Mouse (Mus musculus) bone marrow, adult 2 months (tissue): Measurements from ENCODE around the gene Llcfc1. TPM values are rescaled to one million over a fixed set of nuclear protein-coding genes. Genes with fewer than 3 reads are reported as not detected.

ENCODE experiments used
- H3K27ac ChIP-seq: fragments of 200-500 bp; 2 replicates; pipeline ENCODE4 v1.5.1; 2012; ENCODE audit warnings: low read depth, mild to moderate bottlenecking, control low read depth, inconsistent platforms, low read length; ENCODE audit not compliant: control insufficient read depth, poor library complexity, insufficient read depth
- H3K4me1 ChIP-seq: fragments of 200-500 bp; 2 replicates; pipeline ENCODE4 v1.6.1; 2011; ENCODE audit warnings: low read length; ENCODE audit not compliant: control insufficient read depth, insufficient read depth
- H3K4me3 ChIP-seq: fragments of 200-500 bp; replicated peaks from 2 replicates; pipeline ENCODE3; 2011; ENCODE audit warnings: mild to moderate bottlenecking, low read depth, low read length, control low read depth; ENCODE audit not compliant: control insufficient read depth
- CTCF ChIP-seq: fragments of 200-500 bp; IDR thresholded peaks from 2 replicates; pipeline ENCODE4 v1.5.1; 2011; ENCODE audit warnings: low read length, control low read depth; ENCODE audit not compliant: control insufficient read depth, insufficient read depth
- POLR2A ChIP-seq: fragments of 200-500 bp; IDR thresholded peaks from 2 replicates; pipeline ENCODE4 v1.6.1; 2011; ENCODE audit warnings: low read depth, mild to moderate bottlenecking, control low read depth, low read length, borderline replicate concordance; ENCODE audit not compliant: control insufficient read depth
- WGBS: fragments of 180-500 bp; shearing (Covaris S2); methylation state at CpG from one replicate; pipeline ENCODE4 v1.1.7; 2018; 5-methylcytosine and 5-hydroxymethylcytosine counted together
- polyA plus RNA-seq: library from polyadenylated mRNA; stranded (reverse); fragments of >200 nt; gene quantifications from 2 replicates; pipeline ENCODE4 v1.2.4, GENCODE M21; 2011; ENCODE audit warnings: low replicate concordance; ENCODE audit not compliant: missing spikeins, insufficient read depth, insufficient read length

Gene Llcfc1
- polyA plus RNA-seq = not detected in 2 replicates

DNA sequence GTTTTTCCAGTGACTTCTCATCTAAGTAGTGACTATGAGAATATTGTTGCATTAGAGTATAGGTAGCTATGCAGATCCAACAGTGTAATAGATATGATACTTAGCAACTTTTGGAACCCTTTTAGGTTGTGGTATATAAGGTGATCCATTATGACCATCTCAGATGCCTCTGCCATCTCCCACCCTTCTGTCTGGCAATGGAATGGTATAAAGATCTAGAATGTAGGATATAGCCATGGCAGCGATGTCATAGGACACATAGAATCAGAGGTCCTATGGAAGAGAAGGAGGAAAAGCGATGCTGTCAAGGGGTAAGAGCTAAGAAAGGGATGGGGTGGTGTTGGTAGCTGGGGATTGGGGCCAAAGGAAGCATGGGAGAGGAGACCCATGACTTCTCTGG, at the start of gene Llcfc1:
Llcfc1 (plus strand) TSS at position 301 of the 400 bp plus-strand sequence.
- no peaks in the 10 kb centered on the region for H3K4me1 ChIP-seq
- WGBS = 87% methylated on average over 2 of the region's 2 CpGs
- no peak for TF ChIP-seq POLR2A
- TF ChIP-seq CTCF = no peak
- no peak within 1 kb of the TSS for H3K27ac ChIP-seq
- no peak within 1 kb of the TSS for H3K4me3 ChIP-seq

DNA sequence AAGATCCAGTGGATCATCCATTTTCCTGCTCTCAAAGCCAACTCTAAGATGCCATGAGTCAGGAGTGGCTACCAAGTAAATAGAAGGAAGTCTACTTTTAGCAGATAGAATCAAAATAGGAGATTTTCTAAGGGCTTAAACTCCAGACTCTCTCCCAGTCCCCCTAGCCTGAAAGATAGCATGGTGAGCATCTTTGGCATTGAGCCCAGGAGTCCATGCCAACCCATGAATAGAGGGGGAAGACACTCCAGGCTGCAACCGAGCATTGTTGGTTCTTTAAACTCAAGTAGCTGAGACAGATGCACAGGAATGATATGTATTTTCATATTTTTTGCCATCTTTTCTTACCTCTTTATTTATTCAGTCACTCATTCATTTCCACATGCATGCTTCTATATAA, 49.0 kb upstream of the Llcfc1 start:
- H3K4me1 ChIP-seq = no peaks in the 10 kb centered on the region
- no peak overlapping the region for H3K27ac ChIP-seq
- H3K4me3 ChIP-seq = no peak overlapping the region
- no peak for TF ChIP-seq POLR2A
- no peak for TF ChIP-seq CTCF
- WGBS = 50% methylated on average over 1 of the region's 1 CpGs

DNA sequence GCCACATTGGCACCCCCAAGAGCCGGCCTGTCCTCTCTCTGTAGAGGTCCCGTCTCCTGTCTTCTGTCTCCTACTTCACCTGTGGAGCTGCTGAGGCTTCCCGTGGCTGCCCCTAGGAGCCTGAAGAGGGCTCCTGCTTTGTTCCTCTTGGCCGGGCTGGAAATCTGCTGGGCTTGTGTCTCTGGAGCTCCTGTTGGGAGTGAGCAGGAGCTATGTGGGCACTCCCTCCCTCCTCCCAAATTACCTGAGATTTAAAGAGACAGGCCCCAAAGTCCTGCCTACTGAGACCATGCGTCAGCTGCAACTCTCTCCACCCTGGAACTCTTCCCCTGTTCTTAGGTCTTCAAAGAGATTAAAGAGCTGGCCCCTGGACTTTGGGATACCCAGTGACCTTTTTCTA, 48.1 kb upstream of the Llcfc1 start, which contains the start of gene Trpv6:
Trpv6 (minus strand) TSS at position 228 of the 400 bp plus-strand sequence.
- no peak for TF ChIP-seq CTCF
- no peak for TF ChIP-seq POLR2A
- WGBS = 73% methylated on average over 5 of the region's 5 CpGs
- Histone ChIP-seq H3K4me3 (no peak within 1 kb of the TSS), H3K27ac (no peak within 1 kb of the TSS), H3K4me1 (no peaks in the 10 kb centered on the region)

DNA sequence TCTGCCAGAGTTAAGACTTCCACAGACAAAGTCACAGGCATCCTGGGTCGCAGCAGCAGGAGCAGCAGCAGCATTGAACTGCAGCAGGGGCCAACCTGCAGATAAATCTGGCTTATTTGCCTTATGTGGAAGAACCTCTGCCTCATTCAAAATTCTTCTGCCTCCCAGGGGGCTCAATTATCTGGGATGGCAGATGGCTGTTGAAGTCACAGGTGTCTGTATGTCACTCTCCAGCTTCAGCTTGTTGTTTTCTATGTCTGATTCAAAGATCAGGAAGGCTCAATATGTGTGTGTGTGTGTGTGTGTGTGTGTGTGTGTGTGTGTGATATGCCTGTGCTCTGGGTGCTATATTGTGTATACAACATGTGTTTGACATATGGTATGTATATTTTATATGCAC, 46.8 kb upstream of the Llcfc1 start:
- H3K4me3 ChIP-seq = no peak overlapping the region
- no peaks in the 10 kb centered on the region for H3K4me1 ChIP-seq
- H3K27ac ChIP-seq = no peak overlapping the region
- 65% methylated on average over 1 of the region's 1 CpGs for WGBS
- TF ChIP-seq POLR2A (no peak), CTCF (no peak)

DNA sequence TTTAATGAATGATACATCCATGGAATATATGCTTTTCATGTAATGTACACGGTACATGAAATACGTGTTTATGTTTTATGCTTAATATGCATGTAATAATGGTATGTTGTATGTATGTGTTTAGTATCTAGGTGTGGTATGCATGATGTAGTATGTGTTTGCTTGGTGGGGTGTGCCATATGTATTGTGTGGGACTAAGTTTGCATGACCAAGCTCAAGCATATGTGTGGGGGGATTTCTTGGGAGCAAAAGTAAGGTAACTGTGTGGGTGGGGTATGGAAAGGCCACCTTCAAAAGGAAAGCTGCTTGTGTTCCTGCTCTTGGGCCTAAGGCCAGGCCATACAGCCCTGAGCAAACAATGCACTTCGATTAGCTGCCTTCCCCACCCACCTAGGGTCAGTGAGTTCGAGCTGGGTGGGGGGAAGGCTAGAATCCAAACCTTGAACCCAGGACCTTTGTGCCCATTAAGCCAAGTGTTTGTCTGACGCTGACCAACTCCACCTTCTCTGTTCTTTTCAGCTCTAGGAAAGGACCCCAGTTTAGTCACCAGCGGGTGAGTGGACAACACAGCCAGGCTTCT, 46.2 kb upstream of the Llcfc1 start:
- Histone ChIP-seq H3K4me3 (no peak overlapping the region), H3K27ac (no peak overlapping the region), H3K4me1 (no peaks in the 10 kb centered on the region)
- 79% methylated on average over 6 of the region's 6 CpGs for WGBS
- TF ChIP-seq CTCF (no peak), POLR2A (no peak)

DNA sequence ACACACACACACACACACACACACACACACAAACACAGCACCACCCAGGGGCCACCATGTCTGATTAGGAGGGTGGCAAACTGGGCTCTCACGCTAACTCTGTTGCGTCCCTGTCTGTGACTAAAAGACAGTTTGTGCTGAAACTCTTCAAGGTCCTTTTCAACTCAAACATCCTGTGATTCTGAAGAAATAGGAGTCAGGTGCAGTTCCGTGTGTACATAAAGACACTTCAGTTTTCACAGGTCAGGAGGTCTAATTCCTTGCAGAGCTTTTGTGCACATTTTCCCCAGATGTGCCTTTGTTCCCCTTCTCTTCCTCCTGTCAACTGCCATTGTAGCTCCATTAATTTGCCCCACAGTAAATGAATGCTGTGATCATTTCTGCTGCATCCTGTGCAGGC, 43.8 kb upstream of the Llcfc1 start:
- TF ChIP-seq POLR2A (no peak), CTCF (no peak)
- no peak overlapping the region for H3K27ac ChIP-seq
- no peak overlapping the region for H3K4me3 ChIP-seq
- H3K4me1 ChIP-seq = no peaks in the 10 kb centered on the region
- WGBS = 83% methylated on average over 3 of the region's 3 CpGs

DNA sequence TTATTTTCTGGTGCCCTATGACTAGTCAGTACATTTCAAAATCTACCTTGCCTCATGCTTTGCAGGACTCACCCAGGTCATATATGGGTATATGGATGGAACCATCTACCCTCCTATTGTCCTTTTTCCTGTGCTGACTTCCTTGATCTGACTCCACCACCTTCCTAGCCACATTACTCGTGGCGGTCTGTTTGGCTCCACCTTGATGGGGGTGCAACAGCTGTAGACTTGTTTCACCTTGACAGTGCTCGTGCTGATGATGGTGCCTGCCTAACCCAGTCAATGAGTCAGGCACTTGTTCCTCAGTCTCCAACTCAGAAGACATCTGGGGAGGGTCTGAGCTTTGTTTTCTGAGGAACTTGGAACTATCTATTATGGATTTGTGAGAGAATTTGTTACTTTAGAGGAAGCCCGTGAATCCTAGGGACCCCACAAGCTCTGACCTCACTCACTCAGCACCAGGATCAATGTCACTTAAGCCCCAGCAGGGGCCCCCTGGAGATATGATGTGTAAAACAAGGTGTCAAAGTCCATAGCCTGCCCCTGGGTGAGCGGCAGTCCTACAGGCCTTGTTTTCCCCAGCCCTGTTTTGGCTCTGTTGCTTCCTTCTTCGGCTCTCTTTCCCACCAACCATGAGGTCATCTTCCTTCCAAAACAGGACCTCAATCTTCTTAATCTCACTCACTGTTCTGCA, 42.9 kb upstream of the Llcfc1 start:
- H3K4me1 ChIP-seq = no peaks in the 10 kb centered on the region
- no peak for TF ChIP-seq CTCF
- TF ChIP-seq POLR2A = no peak
- H3K27ac ChIP-seq = no peak overlapping the region
- no peak overlapping the region for H3K4me3 ChIP-seq
- 73% methylated on average over 6 of the region's 6 CpGs for WGBS

DNA sequence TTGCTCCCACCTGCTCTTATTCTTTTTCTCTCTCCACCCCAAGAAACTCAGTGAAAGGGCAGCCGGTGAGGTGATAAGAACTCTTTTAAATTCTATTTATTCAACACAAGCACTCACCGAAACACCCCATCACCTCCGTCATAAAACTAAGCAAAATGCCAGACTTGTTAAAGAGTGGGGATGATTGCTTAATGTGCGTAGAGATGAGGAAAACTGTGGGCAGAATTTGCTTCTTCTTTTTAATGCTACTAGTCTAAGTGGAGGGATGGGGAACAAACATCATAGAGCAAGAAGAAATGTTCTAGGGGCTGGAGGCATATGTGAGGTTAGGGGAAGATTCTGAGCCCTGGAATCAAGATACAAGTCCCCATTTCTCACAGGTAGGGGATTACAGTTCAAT, 41.5 kb upstream of the Llcfc1 start:
- H3K4me3 ChIP-seq = no peak overlapping the region
- TF ChIP-seq POLR2A (no peak), CTCF (no peak)
- H3K4me1 ChIP-seq = no peaks in the 10 kb centered on the region
- WGBS = 42% methylated on average over 4 of the region's 4 CpGs
- no peak overlapping the region for H3K27ac ChIP-seq

DNA sequence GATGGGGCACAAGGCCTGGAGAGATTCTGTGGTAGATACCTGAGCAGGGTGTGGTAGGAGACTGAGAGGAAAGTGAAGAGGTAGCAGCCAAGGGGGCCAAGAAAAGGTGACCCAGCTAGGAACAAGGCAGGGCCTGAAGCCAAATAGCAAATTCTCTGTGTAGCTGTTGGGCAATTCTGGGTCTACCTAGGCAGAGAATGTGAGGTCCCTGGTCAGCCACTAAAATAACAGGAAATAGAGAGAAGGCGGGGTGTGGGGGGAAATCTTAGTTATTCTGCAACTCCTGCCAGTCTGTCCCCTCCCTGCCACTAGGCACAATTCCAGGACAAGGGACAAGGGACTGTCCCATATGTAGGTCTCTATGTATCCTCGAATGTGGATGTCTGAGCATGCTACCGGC, 41.0 kb upstream of the Llcfc1 start:
- Histone ChIP-seq H3K4me3 (no peak overlapping the region), H3K4me1 (no peaks in the 10 kb centered on the region), H3K27ac (no peak overlapping the region)
- no peak for TF ChIP-seq CTCF
- no peak for TF ChIP-seq POLR2A
- WGBS = 42% methylated on average over 3 of the region's 3 CpGs
